Mouse (Mus musculus) E14TG2a.4 (cell line): Measurements from ENCODE around the gene Ankrd52.

Experiments
- CTCF ChIP-seq: conservative IDR thresholded peaks from 2 replicates; pipeline ENCODE4 v1.5.1; 2014; ENCODE audit warnings: low read length
- POU5F1 ChIP-seq: IDR thresholded peaks from 2 replicates; pipeline ENCODE4 v1.6.1; 2014; ENCODE audit warnings: low read length, borderline replicate concordance

DNA sequence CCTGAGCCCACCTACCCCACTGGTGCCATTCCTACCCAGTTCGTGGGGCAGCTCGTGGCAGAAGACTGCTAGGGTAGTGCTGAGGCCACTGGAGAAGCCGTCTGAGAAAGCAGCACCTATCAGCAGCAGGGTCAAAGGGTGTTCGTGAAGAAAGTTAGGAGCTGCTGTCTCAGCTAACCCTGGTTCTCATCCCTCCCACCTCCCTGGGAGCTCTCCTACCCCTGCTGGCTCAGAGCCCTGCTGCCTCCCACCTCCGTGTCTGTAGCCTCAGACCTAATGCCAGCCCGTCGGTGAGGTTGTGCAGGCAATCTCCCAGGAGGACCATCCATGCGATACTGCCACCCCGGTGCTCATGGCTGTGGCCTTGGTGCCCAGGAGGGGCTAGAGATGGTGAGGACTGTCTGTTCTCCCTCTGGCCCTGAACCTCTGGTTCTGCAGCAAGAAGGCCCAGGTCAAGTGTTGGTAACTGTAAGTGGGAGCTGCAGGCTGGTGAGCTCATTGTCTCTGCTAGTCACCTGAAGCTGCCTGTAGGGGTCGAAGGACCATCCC, 19.9 kb downstream of the Ankrd52 start:
- TF ChIP-seq CTCF (no peak), POU5F1 (no peak)
